Mouse (Mus musculus) embryonic fibroblast, embryonic 13.5 days (primary cell): Measurements from ENCODE around the gene Polr2f.

Experiments
- CTCF ChIP-seq: IDR thresholded peaks from 2 replicates; pipeline ENCODE4 v1.5.1; 2011; ENCODE audit warnings: mild to moderate bottlenecking, control low read depth, low read length, moderate library complexity, borderline replicate concordance; ENCODE audit not compliant: insufficient read depth
- POLR2A ChIP-seq: IDR thresholded peaks from 2 replicates; pipeline ENCODE4 v1.6.1; 2011; ENCODE audit warnings: low read depth, mild to moderate bottlenecking, control low read depth, low read length, moderate library complexity

DNA sequence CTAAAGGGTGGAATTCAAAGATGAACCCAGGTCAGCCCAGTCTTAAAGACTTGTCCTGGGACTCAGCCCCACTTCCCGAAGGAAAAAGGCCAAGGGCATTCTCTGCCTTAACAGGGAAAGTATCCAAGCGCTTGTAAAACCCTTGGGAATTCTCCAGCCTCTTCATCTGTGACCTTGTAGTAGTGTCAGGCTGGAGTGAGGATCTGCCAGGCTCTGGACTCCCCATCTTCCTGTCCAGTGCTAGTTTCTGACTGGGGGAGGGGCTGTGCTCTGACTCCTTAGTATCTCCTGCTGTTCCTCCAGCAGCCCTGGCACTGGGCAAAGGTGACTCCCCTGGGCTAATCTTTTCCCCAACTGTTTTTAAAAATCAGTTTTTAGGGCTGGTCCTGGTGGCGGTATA lies 44.3 kb upstream of the Polr2f start:
- no peak for TF ChIP-seq POLR2A
- TF ChIP-seq CTCF, result no peak
